Mouse (Mus musculus): ENCODE measurements around the gene 1810030O07Rik. TPM values are rescaled to one million over a fixed set of nuclear protein-coding genes. Genes with fewer than 3 reads are reported as not detected.
"Not testable (repeated sequence)": the region's sequence is repeated elsewhere in the genome, so short reads cannot be mapped to it uniquely, and the experiment has no call there.

The 1810030O07Rik gene
- total and polyA plus RNA-seq, 2 experiments from 2014 or later = 15.7 to 19.5 TPM

- no peak overlapping the region for H3K4me2 ChIP-seq (ENCODE audit: low read depth, low read length)
- no peak for ATAC-seq
- WGBS = 90% methylated on average over 16 of the region's 16 CpGs
- H3K9me3 ChIP-seq (ENCODE audit: low read length) = no peaks in the 10 kb centered on the region
- H3K9ac ChIP-seq (replicated peaks; ENCODE audit: low read length) = no peak overlapping the region
- no peak overlapping the region for H3K4me3 ChIP-seq (ENCODE audit: low read length)
- TF ChIP-seq CTCF (IDR thresholded peaks at IDR 0.05; ENCODE audit: low read depth) = no peak
- no peaks in the 10 kb centered on the region for H3K4me1 ChIP-seq (ENCODE audit: insufficient read depth, low read length)
- no peaks in the 10 kb centered on the region for H3K27me3 ChIP-seq (ENCODE audit: insufficient read depth, low read length)
- DNase-seq (ENCODE audit: low spot score) = no peak
- H3K36me3 ChIP-seq (ENCODE audit: insufficient read depth, low read length) = no peaks in the 10 kb centered on the region
- no peak overlapping the region for H3K27ac ChIP-seq
Observed at GRCm38 (mm10) chrX:12651906-12652305, 21.6 kb downstream of the 1810030O07Rik start.

GRCm38 (mm10) chrX:12645531-12646304, 27.8 kb downstream of the 1810030O07Rik start:
- no peak overlapping the region for H3K4me3 ChIP-seq (ENCODE audit: low read length)

GRCm38 (mm10) chrX:12644976-12645375, 28.5 kb downstream of the 1810030O07Rik start:
- Histone ChIP-seq H3K27ac (no peak overlapping the region), H3K27me3 (ENCODE audit: insufficient read depth, low read length) (no peaks in the 10 kb centered on the region), H3K9me3 (ENCODE audit: low read length) (no peaks in the 10 kb centered on the region), H3K4me2 (ENCODE audit: low read depth, low read length) (no peak overlapping the region), H3K4me3 (ENCODE audit: low read length) (no peak overlapping the region), H3K9ac (replicated peaks; ENCODE audit: low read length) (no peak overlapping the region), H3K36me3 (ENCODE audit: insufficient read depth, low read length) (no peaks in the 10 kb centered on the region), H3K4me1 (ENCODE audit: insufficient read depth, low read length) (no peaks in the 10 kb centered on the region)
- no peak for TF ChIP-seq CTCF (IDR thresholded peaks at IDR 0.05; ENCODE audit: low read depth)
- 32% methylated on average over 2 of the region's 2 CpGs for WGBS
- DNase-seq (ENCODE audit: low spot score) (no peak), ATAC-seq (no peak)

More at GRCm38 (mm10) chrX:12645531-12646304, 27.8 kb downstream of the 1810030O07Rik start:
- H3K27ac ChIP-seq = no peak overlapping the region
- peak; percentile 51 for TF ChIP-seq CTCF (IDR thresholded peaks at IDR 0.05; ENCODE audit: low read depth)
- H3K9ac ChIP-seq (replicated peaks; ENCODE audit: low read length) = no peak overlapping the region
- ATAC-seq (peak; percentile 79), DNase-seq (ENCODE audit: low spot score) (peak; percentile 87)
- H3K27me3 ChIP-seq (ENCODE audit: insufficient read depth, low read length) = no peaks in the 10 kb centered on the region
- 46% methylated on average over 12 of the region's 12 CpGs for WGBS
- H3K9me3 ChIP-seq (ENCODE audit: low read length) = no peaks in the 10 kb centered on the region
- no peaks in the 10 kb centered on the region for H3K36me3 ChIP-seq (ENCODE audit: insufficient read depth, low read length)
- no peaks in the 10 kb centered on the region for H3K4me1 ChIP-seq (ENCODE audit: insufficient read depth, low read length)
- H3K4me2 ChIP-seq (ENCODE audit: low read depth, low read length) = no peak overlapping the region

- Histone ChIP-seq H3K36me3 (ENCODE audit: insufficient read depth, low read length) (no peaks in the 10 kb centered on the region), H3K27ac (no peak overlapping the region), H3K4me1 (ENCODE audit: insufficient read depth, low read length) (no peaks in the 10 kb centered on the region), H3K4me2 (ENCODE audit: low read depth, low read length) (no peak overlapping the region), H3K9me3 (ENCODE audit: low read length) (no peaks in the 10 kb centered on the region), H3K27me3 (ENCODE audit: insufficient read depth, low read length) (no peaks in the 10 kb centered on the region), H3K9ac (replicated peaks; ENCODE audit: low read length) (no peak overlapping the region), H3K4me3 (ENCODE audit: low read length) (no peak overlapping the region)
- WGBS = 67% methylated on average over 3 of the region's 4 CpGs
- no peak for ATAC-seq
- TF ChIP-seq CTCF (IDR thresholded peaks at IDR 0.05; ENCODE audit: low read depth) = no peak
- no peak for DNase-seq (ENCODE audit: low spot score)
Observed at GRCm38 (mm10) chrX:12625131-12625530, 48.3 kb downstream of the 1810030O07Rik start.

- not testable (repeated sequence) for H3K4me3 ChIP-seq (ENCODE audit: low read length); H3K9me3 ChIP-seq (ENCODE audit: low read length); ATAC-seq; H3K27me3 ChIP-seq (ENCODE audit: insufficient read depth, low read length); H3K4me1 ChIP-seq (ENCODE audit: insufficient read depth, low read length); H3K27ac ChIP-seq; H3K9ac ChIP-seq (replicated peaks; ENCODE audit: low read length); H3K4me2 ChIP-seq (ENCODE audit: low read depth, low read length); DNase-seq (ENCODE audit: low spot score); H3K36me3 ChIP-seq (ENCODE audit: insufficient read depth, low read length)
- 88% methylated on average over 1 of the region's 1 CpGs for WGBS
Observed at GRCm38 (mm10) chrX:12612360-12612759, 61.1 kb downstream of the 1810030O07Rik start.

GRCm38 (mm10) chrX:12611211-12611610, 62.3 kb downstream of the 1810030O07Rik start:
- no peak for ATAC-seq
- Histone ChIP-seq H3K9ac (replicated peaks; ENCODE audit: low read length) (no peak overlapping the region), H3K4me2 (ENCODE audit: low read depth, low read length) (no peak overlapping the region), H3K36me3 (ENCODE audit: insufficient read depth, low read length) (0 out of 2 replicates have a peak, but pooled peaks cover 3% of the 10 kb centered on the region), H3K27me3 (ENCODE audit: insufficient read depth, low read length) (no peaks in the 10 kb centered on the region), H3K27ac (no peak overlapping the region), H3K9me3 (ENCODE audit: low read length) (no peaks in the 10 kb centered on the region), H3K4me3 (ENCODE audit: low read length) (no peak overlapping the region), H3K4me1 (ENCODE audit: insufficient read depth, low read length) (no peaks in the 10 kb centered on the region)
- TF ChIP-seq CTCF (IDR thresholded peaks at IDR 0.05; ENCODE audit: low read depth) = no peak
- DNase-seq (ENCODE audit: low spot score) = no peak
- 89% methylated on average over 2 of the region's 2 CpGs for WGBS

- not testable (repeated sequence) for H3K9ac ChIP-seq (replicated peaks; ENCODE audit: low read length); H3K27me3 ChIP-seq (ENCODE audit: insufficient read depth, low read length); ATAC-seq; H3K27ac ChIP-seq; H3K9me3 ChIP-seq (ENCODE audit: low read length); H3K4me3 ChIP-seq (ENCODE audit: low read length); H3K36me3 ChIP-seq (ENCODE audit: insufficient read depth, low read length); DNase-seq (ENCODE audit: low spot score); H3K4me2 ChIP-seq (ENCODE audit: low read depth, low read length); H3K4me1 ChIP-seq (ENCODE audit: insufficient read depth, low read length)
Observed at GRCm38 (mm10) chrX:12610541-12610940, 62.9 kb downstream of the 1810030O07Rik start.

Other genes with a start within 250 kb of the 1810030O07Rik start
- 124 and 125 TPM in 2 replicates for gene Atp6ap2, start 85.9 kb downstream of the 1810030O07Rik start, total RNA-seq (2014; rRNA removed)
- gene Atp6ap2, start 85.9 kb downstream of the 1810030O07Rik start, polyA plus RNA-seq (2015; fragmentation: Nextera tagmentation; extraction: Ambion mirVana) = 257 and 259 TPM in 2 replicates
- gene Med14, start 88.4 kb upstream of the 1810030O07Rik start, total RNA-seq (2014; rRNA removed) = 28.0 and 28.4 TPM in 2 replicates
- gene Med14, start 88.4 kb upstream of the 1810030O07Rik start, polyA plus RNA-seq (2015; fragmentation: Nextera tagmentation; extraction: Ambion mirVana) = 8.0 and 8.8 TPM in 2 replicates

All from hindbrain, postnatal 0 days (tissue).